Mouse (Mus musculus) gastrocnemius, postnatal 10 days (tissue): ENCODE data around the gene Vamp4. TPM values are rescaled to one million over a fixed set of nuclear protein-coding genes. Genes with fewer than 3 reads are reported as not detected.

ENCODE experiments used
- DNase-seq: peaks from one replicate; pipeline ENCODE4 v3.0.0; 2021; ENCODE audit warnings: mixed read lengths
- total RNA-seq, 2 experiments: library from RNA; stranded (reverse); gene quantifications; 2 replicates each; pipeline ENCODE4 v1.2.3; 2021

The Vamp4 gene
- total RNA-seq, 2 experiments from 2014 or later: 18.5 to 22.3 TPM

DNA sequence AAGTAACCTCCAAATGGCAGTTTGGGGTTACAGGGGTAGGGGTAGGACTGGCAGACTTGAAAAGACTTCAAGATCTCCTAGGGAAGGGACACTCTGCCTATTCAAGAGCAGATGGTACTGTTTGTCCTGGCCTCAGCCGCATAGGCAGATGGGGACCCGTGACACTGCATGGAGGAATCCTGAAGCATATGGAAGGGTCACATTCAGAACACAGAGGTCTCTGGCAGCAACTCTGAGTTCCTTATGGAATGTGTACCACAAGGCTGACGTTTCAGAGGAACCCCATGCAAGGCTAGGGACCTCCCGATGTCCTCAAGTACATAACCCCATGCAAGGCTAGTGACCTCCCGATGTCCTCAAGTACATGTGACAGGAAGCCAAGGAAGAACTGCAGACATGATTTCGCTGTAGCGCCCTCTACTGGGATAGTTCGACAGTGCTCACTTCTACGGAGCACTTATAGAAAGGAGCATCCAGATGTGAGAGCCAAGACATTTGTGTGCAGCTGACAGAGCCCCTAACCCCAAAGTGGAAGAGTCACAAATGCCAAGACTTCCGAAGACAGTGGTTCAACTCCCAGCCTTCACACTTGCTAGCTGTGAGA lies 75.9 kb downstream of the Vamp4 start:
- no peak for DNase-seq

DNA sequence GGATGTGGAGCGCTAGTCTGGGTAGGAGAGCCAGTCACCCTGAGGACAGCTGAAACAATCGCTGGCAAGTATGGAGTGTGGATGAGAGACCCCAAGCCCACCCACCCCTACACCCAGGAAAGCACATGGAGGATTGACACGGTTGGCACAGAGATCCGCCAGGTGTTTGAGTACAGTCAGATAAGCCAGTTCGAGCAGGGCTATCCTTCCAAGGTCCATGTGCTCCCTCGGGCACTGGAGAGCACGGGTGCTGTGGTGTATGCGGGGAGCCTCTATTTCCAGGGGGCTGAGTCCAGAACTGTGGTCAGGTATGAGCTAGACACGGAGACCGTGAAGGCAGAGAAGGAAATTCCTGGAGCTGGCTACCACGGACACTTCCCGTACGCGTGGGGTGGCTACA lies 78.1 kb downstream of the Vamp4 start:
- DNase-seq: no peak

Other genes starting within 250 kb of the Vamp4 start
- gene Dnm3, start 92.5 kb upstream of the Vamp4 start, total RNA-seq: 1 to 10 TPM; 6.3 to 8.6 TPM
- 1 to 10 TPM; 7.0 to 8.6 TPM for gene Mettl13, start 22.0 kb upstream of the Vamp4 start, total RNA-seq
- 10 to 100 TPM; 15.2 to 16.8 TPM for gene Myoc, start 68.6 kb downstream of the Vamp4 start, total RNA-seq
- gene Myocos, start 87.7 kb downstream of the Vamp4 start, total RNA-seq: not detected
- 100 to 1,000 TPM in 1 of 2 experiments, 10 to 100 TPM in 1; 74.6 to 104 TPM for gene Prrc2c, start 170.0 kb downstream of the Vamp4 start, total RNA-seq
- gene Fmo4, start 243.5 kb downstream of the Vamp4 start, total RNA-seq: under 1 TPM in 1 of 2 experiments, not detected in 1; 0.14 TPM